Mouse (Mus musculus) embryonic facial prominence, embryonic 12.5 days (tissue): ENCODE data around the gene Prss29. TPM values are rescaled to one million over a fixed set of nuclear protein-coding genes. Genes with fewer than 3 reads are reported as not detected.

ENCODE experiments used
- ATAC-seq: fragments of 200-750 bp; cut with Nextera tagmentation; 2 replicates; pipeline ENCODE4 v1.8.0; 2017; ENCODE audit not compliant: insufficient number of reproducible peaks, insufficient read depth, low FRiP score, low TSS enrichment
- H3K27ac ChIP-seq: fragments of 300-500 bp; sonication (generic); 2 replicates; pipeline ENCODE4 v1.5.1; 2016; ENCODE audit warnings: mild to moderate bottlenecking
- H3K27me3 ChIP-seq: fragments of 300-500 bp; sonication (generic); 2 replicates; pipeline ENCODE4 v1.6.1; 2016; ENCODE audit warnings: mild to moderate bottlenecking, moderate library complexity
- H3K36me3 ChIP-seq: fragments of 300-500 bp; sonication (generic); 2 replicates; pipeline ENCODE4 v1.6.1; 2016; ENCODE audit warnings: mild to moderate bottlenecking
- H3K4me1 ChIP-seq: fragments of 300-500 bp; sonication (generic); 2 replicates; pipeline ENCODE4 v1.6.1; 2016
- H3K4me2 ChIP-seq: fragments of 300-500 bp; sonication (generic); replicated peaks from 2 replicates; pipeline ENCODE4 v1.6.1; 2016; ENCODE audit warnings: mild to moderate bottlenecking, moderate library complexity
- H3K4me3 ChIP-seq: fragments of 300-500 bp; sonication (generic); 2 replicates; pipeline ENCODE4 v1.5.1; 2016; ENCODE audit warnings: mild to moderate bottlenecking
- H3K9ac ChIP-seq: fragments of 300-500 bp; sonication (generic); 2 replicates; pipeline ENCODE4 v1.6.1; 2016; ENCODE audit warnings: mild to moderate bottlenecking, moderate library complexity
- H3K9me3 ChIP-seq: fragments of 300-500 bp; sonication (generic); 2 replicates; pipeline ENCODE4 v1.6.1; 2016; ENCODE audit warnings: mild to moderate bottlenecking, moderate library complexity
- WGBS: fragments of 180-500 bp; shearing (Covaris S2); methylation state at CpG from one replicate; pipeline ENCODE4 v1.1.7; 2016; 5-methylcytosine and 5-hydroxymethylcytosine counted together
- polyA plus RNA-seq: library from polyadenylated mRNA; unstranded; fragments of >200 nt; fragmentation: Nextera tagmentation; extraction: Ambion mirVana; gene quantifications from 2 replicates; pipeline ENCODE4 v1.2.1, GENCODE M21; 2016

The Prss29 gene
- polyA plus RNA-seq, 1 experiment from 2014 or later, result not detected

GRCm38 (mm10) chr17:25293495-25293894 lies 25.0 kb upstream of the Prss29 start:
- WGBS, result 82% methylated on average over 5 of the region's 5 CpGs
- no peak overlapping the region for H3K9ac ChIP-seq
- H3K27me3 ChIP-seq, result no peaks in the 10 kb centered on the region
- H3K4me2 ChIP-seq, result no peak overlapping the region
- no peaks in the 10 kb centered on the region for H3K9me3 ChIP-seq
- H3K4me1 ChIP-seq, result no peaks in the 10 kb centered on the region
- no peaks in the 10 kb centered on the region for H3K36me3 ChIP-seq
- no peak overlapping the region for H3K27ac ChIP-seq
- H3K4me3 ChIP-seq, result no peak overlapping the region
- ATAC-seq, result no peak

- Histone ChIP-seq H3K27ac (no peak overlapping the region), H3K4me2 (no peak overlapping the region), H3K9ac (no peak overlapping the region), H3K4me3 (no peak overlapping the region), H3K4me1 (no peaks in the 10 kb centered on the region), H3K9me3 (no peaks in the 10 kb centered on the region), H3K27me3 (no peaks in the 10 kb centered on the region), H3K36me3 (no peaks in the 10 kb centered on the region)
- 66% methylated on average over 1 of the region's 1 CpGs for WGBS
- ATAC-seq, result no peak
These were observed 24.3 kb upstream of the Prss29 start for GRCm38 (mm10) chr17:25294111-25294510.

- H3K9ac ChIP-seq, result no peak within 1 kb of the TSS
- H3K4me1 ChIP-seq, result no peaks in the 10 kb centered on the region
- H3K4me2 ChIP-seq, result no peak within 1 kb of the TSS
- whole genome bisulfite sequencing, result 79% methylated on average over 5 of the region's 5 CpGs
- no peaks in the 10 kb centered on the region for H3K36me3 ChIP-seq
- no peak within 1 kb of the TSS for H3K4me3 ChIP-seq
- no peaks in the 10 kb centered on the region for H3K9me3 ChIP-seq
- H3K27me3 ChIP-seq, result no peaks in the 10 kb centered on the region
- ATAC-seq, result no peak
- no peak within 1 kb of the TSS for H3K27ac ChIP-seq
These were observed 20.4 kb upstream of the Prss29 start, which contains the start of gene Prss34 for GRCm38 (mm10) chr17:25298094-25298493. Gene Prss34 (plus strand): TSS chr17:25298394.

GRCm38 (mm10) chr17:25308346-25308745 lies 10.1 kb upstream of the Prss29 start, which contains the start of gene Prss28:
Gene Prss28 (plus strand): TSS chr17:25308646.
- Histone ChIP-seq H3K4me2 (no peak within 1 kb of the TSS), H3K4me3 (no peak within 1 kb of the TSS), H3K27ac (no peak within 1 kb of the TSS), H3K9ac (no peak within 1 kb of the TSS), H3K36me3 (no peaks in the 10 kb centered on the region), H3K9me3 (no peaks in the 10 kb centered on the region), H3K4me1 (no peaks in the 10 kb centered on the region), H3K27me3 (no peaks in the 10 kb centered on the region)
- 79% methylated on average over 4 of the region's 4 CpGs for WGBS
- ATAC-seq, result no peak

- no peak overlapping the region for H3K27ac ChIP-seq
- 90% methylated on average over 8 of the region's 8 CpGs for WGBS
- ATAC-seq, result no peak
- H3K9me3 ChIP-seq, result no peaks in the 10 kb centered on the region
- no peaks in the 10 kb centered on the region for H3K36me3 ChIP-seq
- H3K4me1 ChIP-seq, result no peaks in the 10 kb centered on the region
- H3K27me3 ChIP-seq, result no peaks in the 10 kb centered on the region
- H3K4me3 ChIP-seq, result no peak overlapping the region
- no peak overlapping the region for H3K9ac ChIP-seq
- no peak overlapping the region for H3K4me2 ChIP-seq
These were observed 2.4 kb downstream of the Prss29 start for GRCm38 (mm10) chr17:25320819-25321218.

DNA sequence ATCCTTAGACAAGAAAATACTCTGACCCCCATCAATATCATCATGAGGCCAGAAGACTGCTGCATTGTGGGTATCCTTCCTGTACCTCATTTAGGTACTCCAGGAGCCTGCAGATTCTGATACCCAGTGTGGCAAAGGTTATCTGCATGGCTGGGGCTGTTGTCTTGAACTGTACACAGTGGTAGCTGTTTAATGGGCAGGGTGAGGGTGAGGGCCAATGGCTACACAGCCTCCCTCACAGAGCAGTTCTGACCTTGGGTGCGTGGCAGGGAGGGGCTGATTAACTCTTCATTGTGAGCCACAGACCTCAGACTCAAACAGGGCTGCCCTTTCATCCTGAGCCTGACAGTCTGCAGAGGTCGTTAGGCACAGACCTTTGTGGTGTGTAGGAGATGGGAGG lies 4.5 kb downstream of the Prss29 start:
- ATAC-seq, result no peak
- no peak overlapping the region for H3K4me2 ChIP-seq
- WGBS, result 30% methylated on average over 2 of the region's 2 CpGs

GRCm38 (mm10) chr17:25332321-25332720 lies 13.9 kb downstream of the Prss29 start:
- no peak for ATAC-seq
- Histone ChIP-seq H3K9ac (no peak overlapping the region), H3K4me3 (no peak overlapping the region), H3K27me3 (peaks cover 10% of the 10 kb centered on the region; the same call in 1 of the 2 replicates), H3K36me3 (no peaks in the 10 kb centered on the region), H3K4me2 (no peak overlapping the region), H3K4me1 (no peaks in the 10 kb centered on the region), H3K27ac (no peak overlapping the region), H3K9me3 (no peaks in the 10 kb centered on the region)
- WGBS, result 73% methylated on average over 9 of the region's 9 CpGs

More for the DNA sequence above, 4.5 kb downstream of the Prss29 start:
- Histone ChIP-seq H3K9me3 (no peaks in the 10 kb centered on the region), H3K27ac (no peak overlapping the region), H3K4me3 (no peak overlapping the region), H3K36me3 (no peaks in the 10 kb centered on the region), H3K4me1 (no peaks in the 10 kb centered on the region), H3K9ac (no peak overlapping the region), H3K27me3 (no peaks in the 10 kb centered on the region)

DNA sequence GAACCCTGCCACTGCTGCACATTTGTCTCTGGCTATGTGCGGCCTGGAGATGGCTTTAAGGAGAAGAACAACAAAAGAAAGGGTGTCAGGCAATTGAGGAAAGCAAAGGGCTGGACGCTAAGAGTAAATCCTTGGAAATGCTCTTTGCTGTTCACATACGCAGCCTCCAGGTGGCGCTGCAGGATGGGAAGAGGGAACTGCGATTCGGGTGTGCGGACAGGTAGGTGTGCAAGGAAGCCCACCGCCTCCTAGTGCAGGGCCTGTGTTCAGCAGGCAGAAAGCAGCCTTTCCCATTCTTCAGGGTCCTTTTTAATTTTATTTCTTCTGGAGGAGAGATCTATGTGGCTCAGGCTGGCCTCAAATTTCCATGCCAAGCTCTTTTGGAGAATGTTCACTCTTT lies 15.5 kb downstream of the Prss29 start:
- H3K27me3 ChIP-seq, result peaks cover 10% of the 10 kb centered on the region; the same call in 1 of the 2 replicates
- under 1% methylated on average over 8 of the region's 8 CpGs for WGBS
- H3K4me1 ChIP-seq, result no peaks in the 10 kb centered on the region
- no peaks in the 10 kb centered on the region for H3K36me3 ChIP-seq
- H3K9me3 ChIP-seq, result no peaks in the 10 kb centered on the region
- H3K27ac ChIP-seq, result no peak overlapping the region
- ATAC-seq, result no peak
- H3K4me3 ChIP-seq, result no peak overlapping the region
- H3K9ac ChIP-seq, result no peak overlapping the region
- H3K4me2 ChIP-seq, result no peak overlapping the region

- Histone ChIP-seq H3K9ac (no peak overlapping the region), H3K36me3 (no peaks in the 10 kb centered on the region), H3K4me3 (no peak overlapping the region), H3K4me1 (no peaks in the 10 kb centered on the region), H3K4me2 (no peak overlapping the region), H3K9me3 (no peaks in the 10 kb centered on the region), H3K27ac (no peak overlapping the region), H3K27me3 (0 out of 2 replicates have a peak, but pooled peaks cover 6% of the 10 kb centered on the region)
- 83% methylated on average over 4 of the region's 4 CpGs for WGBS
- no peak for ATAC-seq
These were observed 19.8 kb downstream of the Prss29 start for GRCm38 (mm10) chr17:25338218-25338617.

GRCm38 (mm10) chr17:25340003-25340402 lies 21.5 kb downstream of the Prss29 start:
- H3K4me3 ChIP-seq, result no peak overlapping the region
- no peak overlapping the region for H3K27ac ChIP-seq
- H3K4me2 ChIP-seq, result no peak overlapping the region
- no peaks in the 10 kb centered on the region for H3K36me3 ChIP-seq
- 0 out of 2 replicates have a peak, but pooled peaks cover 3% of the 10 kb centered on the region for H3K27me3 ChIP-seq
- no peak for ATAC-seq
- no peaks in the 10 kb centered on the region for H3K9me3 ChIP-seq
- no peak overlapping the region for H3K9ac ChIP-seq
- 83% methylated on average over 6 of the region's 6 CpGs for WGBS
- no peaks in the 10 kb centered on the region for H3K4me1 ChIP-seq

DNA sequence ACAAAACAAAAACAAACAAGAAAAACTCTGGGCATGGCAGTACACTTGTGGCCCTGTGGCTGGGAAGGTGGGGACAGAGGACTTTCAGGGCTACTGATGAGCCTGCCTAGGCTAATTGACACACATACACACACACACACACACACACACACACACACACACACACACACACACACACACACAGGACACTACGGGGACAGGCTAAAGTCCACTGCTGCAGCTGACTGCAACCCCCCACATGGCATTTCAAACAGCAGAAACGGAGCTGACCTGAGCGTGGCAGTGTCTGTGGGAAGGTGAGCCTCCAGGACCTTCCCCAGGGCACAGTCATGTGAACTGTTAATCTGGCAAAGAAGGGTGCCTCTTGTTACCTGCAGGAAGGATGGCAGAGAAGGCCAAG lies 23.0 kb downstream of the Prss29 start:
- H3K4me2 ChIP-seq, result no peak overlapping the region

GRCm38 (mm10) chr17:25345462-25345861 lies 27.0 kb downstream of the Prss29 start, which contains the start of gene Tpsab1:
Gene Tpsab1 (minus strand): TSS chr17:25345562.
- H3K27ac ChIP-seq, result no peak within 1 kb of the TSS
- no peaks in the 10 kb centered on the region for H3K4me1 ChIP-seq
- no peak within 1 kb of the TSS for H3K4me3 ChIP-seq
- no peaks in the 10 kb centered on the region for H3K36me3 ChIP-seq
- no peak within 1 kb of the TSS for H3K4me2 ChIP-seq
- H3K9ac ChIP-seq, result no peak within 1 kb of the TSS
- no peaks in the 10 kb centered on the region for H3K9me3 ChIP-seq
- H3K27me3 ChIP-seq, result no peaks in the 10 kb centered on the region
- 88% methylated on average over 4 of the region's 4 CpGs for WGBS
- ATAC-seq, result no peak

More for the DNA sequence above, 23.0 kb downstream of the Prss29 start:
- no peak overlapping the region for H3K27ac ChIP-seq
- no peak overlapping the region for H3K9ac ChIP-seq
- no peaks in the 10 kb centered on the region for H3K27me3 ChIP-seq
- H3K36me3 ChIP-seq, result no peaks in the 10 kb centered on the region
- no peaks in the 10 kb centered on the region for H3K4me1 ChIP-seq
- no peak overlapping the region for H3K4me3 ChIP-seq
- WGBS, result 68% methylated on average over 3 of the region's 3 CpGs
- ATAC-seq, result no peak
- H3K9me3 ChIP-seq, result no peaks in the 10 kb centered on the region

DNA sequence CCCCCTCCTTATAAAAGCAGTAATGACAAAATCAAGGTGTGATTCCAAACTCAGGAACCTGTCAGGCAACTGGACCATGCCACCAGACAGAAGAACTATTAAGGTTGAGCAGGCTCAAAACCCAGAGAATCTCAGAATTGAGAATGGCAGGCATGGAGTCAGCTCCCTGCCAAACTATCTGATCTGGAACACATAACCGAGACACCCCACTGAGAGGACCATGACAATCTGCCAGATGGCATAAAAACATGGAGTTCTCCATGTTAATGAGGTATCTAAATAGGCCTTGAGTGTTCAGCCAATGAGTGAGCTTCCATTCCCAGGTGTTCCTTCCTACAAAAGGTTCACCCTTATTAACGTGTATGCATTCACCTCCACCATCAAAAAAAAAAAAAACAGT lies 42.8 kb downstream of the Prss29 start:
- Histone ChIP-seq H3K9me3 (no peaks in the 10 kb centered on the region), H3K27ac (no peak overlapping the region), H3K4me1 (no peaks in the 10 kb centered on the region), H3K4me2 (no peak overlapping the region), H3K9ac (no peak overlapping the region), H3K4me3 (no peak overlapping the region), H3K36me3 (no peaks in the 10 kb centered on the region), H3K27me3 (no peaks in the 10 kb centered on the region)
- WGBS, result 72% methylated on average over 2 of the region's 2 CpGs
- no peak for ATAC-seq
